Mouse (Mus musculus): ENCODE measurements around the gene Jsrp1. TPM values are rescaled to one million over a fixed set of nuclear protein-coding genes. Genes with fewer than 3 reads are reported as not detected.

Jsrp1 gene
- polyA plus RNA-seq, 1 experiment from 2014 or later: 10.0 TPM

- peak overlapping the region; percentile 37 for H3K9ac ChIP-seq
- H3K4me2 ChIP-seq (replicated peaks): peak overlapping the region; percentile 92
- peaks cover 33% of the 10 kb centered on the region for H3K36me3 ChIP-seq
- peak; percentile 80 for ATAC-seq (ENCODE audit: insufficient number of reproducible peaks, low FRiP score, low TSS enrichment, low read depth)
- under 1% methylated on average over 55 of the region's 58 CpGs for WGBS
- H3K9me3 ChIP-seq (replicated peaks): no peaks in the 10 kb centered on the region
- peak overlapping the region; percentile 86 for H3K27ac ChIP-seq (replicated peaks)
- peak overlapping the region; percentile 47 for H3K4me3 ChIP-seq (replicated peaks)
- H3K27me3 ChIP-seq: peaks cover 26% of the 10 kb centered on the region
- peaks cover 44% of the 10 kb centered on the region for H3K4me1 ChIP-seq
These were observed 6.2 kb downstream of the Jsrp1 start for GRCm38 (mm10) chr10:80807057-80807627.

DNA sequence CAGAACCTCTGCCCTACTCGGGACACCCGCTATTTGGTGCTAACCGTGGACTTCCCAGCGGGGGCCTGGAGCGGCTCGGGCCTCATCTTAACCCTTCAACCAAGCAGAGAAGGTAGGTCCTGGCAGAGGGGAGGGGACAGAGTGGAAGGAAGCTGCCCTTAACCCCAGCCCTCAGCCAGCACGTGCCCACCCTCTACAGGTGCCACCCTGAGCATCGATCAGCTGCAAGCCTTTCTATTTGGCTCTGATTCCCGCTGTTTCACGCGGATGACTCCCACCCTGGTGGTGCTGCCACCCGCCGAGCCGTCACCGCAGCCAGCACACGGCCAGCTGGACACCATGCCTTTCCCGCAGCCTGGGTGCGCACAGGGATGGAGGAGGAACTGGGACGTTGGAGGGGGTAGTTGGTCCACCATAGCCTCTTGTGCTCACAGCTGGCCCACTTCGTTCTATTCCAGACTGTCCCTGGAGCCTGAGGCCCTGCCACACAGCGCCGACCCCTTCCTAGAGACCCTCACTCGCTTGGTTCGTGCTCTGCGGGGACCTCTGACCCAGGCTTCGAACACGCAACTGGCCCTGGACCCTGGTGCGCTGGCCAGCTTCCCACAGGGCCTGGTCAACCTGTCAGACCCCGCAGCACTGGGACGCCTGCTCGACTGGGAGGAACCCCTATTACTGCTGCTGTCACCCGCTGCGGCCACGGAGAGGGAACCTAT lies 6.8 kb downstream of the Jsrp1 start:
- H3K9me3 ChIP-seq (replicated peaks): no peaks in the 10 kb centered on the region
- no peak for ATAC-seq (ENCODE audit: insufficient number of reproducible peaks, low FRiP score, low TSS enrichment, low read depth)
- H3K27me3 ChIP-seq: peaks cover 26% of the 10 kb centered on the region
- peaks cover 39% of the 10 kb centered on the region for H3K36me3 ChIP-seq
- WGBS: 40% methylated on average over 34 of the region's 34 CpGs
- H3K9ac ChIP-seq: peak overlapping the region; percentile 37
- H3K27ac ChIP-seq (replicated peaks): peak overlapping the region; percentile 86
- peaks cover 44% of the 10 kb centered on the region for H3K4me1 ChIP-seq
- H3K4me2 ChIP-seq (replicated peaks): peak overlapping the region; percentile 92
- peak overlapping the region; percentile 47 for H3K4me3 ChIP-seq (replicated peaks)

GRCm38 (mm10) chr10:80805925-80806324 lies 7.4 kb downstream of the Jsrp1 start:
- peaks cover 44% of the 10 kb centered on the region for H3K4me1 ChIP-seq
- H3K27ac ChIP-seq (replicated peaks): no peak overlapping the region
- no peaks in the 10 kb centered on the region for H3K9me3 ChIP-seq (replicated peaks)
- peaks cover 26% of the 10 kb centered on the region for H3K27me3 ChIP-seq
- no peak overlapping the region for H3K4me2 ChIP-seq (replicated peaks)
- H3K9ac ChIP-seq: no peak overlapping the region
- H3K4me3 ChIP-seq (replicated peaks): no peak overlapping the region
- H3K36me3 ChIP-seq: peaks cover 45% of the 10 kb centered on the region
- 18% methylated on average over 3 of the region's 3 CpGs for WGBS
- peak; percentile 3; the same call in 1 of the 2 replicates for ATAC-seq (ENCODE audit: insufficient number of reproducible peaks, low FRiP score, low TSS enrichment, low read depth)

- peaks cover 45% of the 10 kb centered on the region for H3K36me3 ChIP-seq
- H3K4me2 ChIP-seq (replicated peaks): no peak overlapping the region
- H3K27me3 ChIP-seq: peaks cover 21% of the 10 kb centered on the region
- no peak overlapping the region for H3K27ac ChIP-seq (replicated peaks)
- no peak for ATAC-seq (ENCODE audit: insufficient number of reproducible peaks, low FRiP score, low TSS enrichment, low read depth)
- H3K9ac ChIP-seq: no peak overlapping the region
- peaks cover 47% of the 10 kb centered on the region for H3K4me1 ChIP-seq
- 73% methylated on average over 5 of the region's 5 CpGs for WGBS
- no peak overlapping the region for H3K4me3 ChIP-seq (replicated peaks)
- no peaks in the 10 kb centered on the region for H3K9me3 ChIP-seq (replicated peaks)
These were observed 8.0 kb downstream of the Jsrp1 start for GRCm38 (mm10) chr10:80805322-80805721.

DNA sequence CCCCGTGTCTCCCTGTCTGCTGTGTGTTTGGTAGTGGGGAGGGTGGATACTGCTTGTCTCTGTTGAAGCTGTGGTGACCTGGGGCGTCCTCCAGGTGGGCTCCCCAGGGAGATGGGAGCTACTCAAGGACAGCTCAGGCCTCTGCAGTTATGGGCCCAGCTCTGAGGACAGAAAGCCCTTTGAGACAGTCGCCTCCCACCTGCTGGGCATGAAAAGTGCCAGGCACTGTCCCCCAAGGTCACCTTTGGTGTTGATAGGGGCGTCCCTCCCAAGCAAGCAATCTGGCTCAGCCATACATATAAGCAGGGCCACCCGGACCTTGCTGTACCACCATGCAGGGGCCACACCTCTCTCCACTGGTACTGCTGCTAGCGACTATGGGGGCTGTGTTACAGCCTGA lies 8.4 kb downstream of the Jsrp1 start, which contains the start of gene Amh:
Gene Amh, plus strand, starts transcription at position 328 of the 400 bp plus-strand sequence.
- WGBS: 68% methylated on average over 6 of the region's 6 CpGs

DNA sequence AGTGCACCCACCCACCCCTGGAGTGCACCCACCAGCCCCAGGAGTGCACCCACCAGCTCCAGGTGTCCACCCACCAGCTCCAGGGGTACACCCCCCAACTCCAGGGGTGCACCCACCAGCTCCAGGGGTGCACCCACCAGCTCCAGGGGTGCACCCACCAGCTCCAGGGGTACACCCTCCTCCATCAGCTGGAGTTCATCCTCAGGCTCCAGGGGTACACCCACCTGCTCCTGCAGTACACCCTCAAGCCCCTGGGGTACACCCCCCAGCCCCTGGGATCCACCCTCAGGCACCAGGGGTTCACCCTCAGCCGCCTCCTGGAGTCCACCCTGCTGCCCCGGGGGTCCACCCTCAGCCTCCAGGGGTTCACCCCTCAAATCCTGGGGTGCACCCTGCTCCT lies 9.0 kb downstream of the Jsrp1 start:
- WGBS: 100% methylated on average over 2 of the region's 2 CpGs
- peaks cover 51% of the 10 kb centered on the region for H3K4me1 ChIP-seq

More for the DNA sequence above, 8.4 kb downstream of the Jsrp1 start, which contains the start of gene Amh:
- ATAC-seq (ENCODE audit: insufficient number of reproducible peaks, low FRiP score, low TSS enrichment, low read depth): no peak
- Histone ChIP-seq H3K27me3 (peaks cover 18% of the 10 kb centered on the region), H3K4me2 (replicated peaks) (no peak within 1 kb of the TSS), H3K27ac (replicated peaks) (no peak within 1 kb of the TSS), H3K4me1 (peaks cover 47% of the 10 kb centered on the region), H3K36me3 (peaks cover 45% of the 10 kb centered on the region), H3K9ac (no peak within 1 kb of the TSS), H3K9me3 (replicated peaks) (no peaks in the 10 kb centered on the region), H3K4me3 (replicated peaks) (no peak within 1 kb of the TSS)

DNA sequence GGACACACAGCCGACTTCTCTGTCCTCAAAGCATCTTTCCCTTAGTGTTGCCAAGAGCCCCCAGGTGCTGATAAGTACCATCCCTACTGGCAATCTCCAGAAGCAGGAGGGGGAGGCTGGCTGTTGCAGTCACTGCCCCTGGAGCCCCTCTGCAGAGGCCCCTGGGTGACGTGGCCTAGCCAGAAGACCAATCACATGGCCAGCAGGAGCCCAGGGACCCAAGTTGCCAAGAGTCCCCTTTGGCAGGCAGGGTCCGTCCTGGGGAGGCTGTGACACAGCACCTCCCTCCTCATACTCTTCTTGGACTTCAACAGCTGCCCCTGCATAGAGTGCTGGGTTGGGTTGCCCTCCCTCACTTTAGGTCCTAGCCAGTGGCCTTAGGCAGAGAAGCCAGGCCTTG lies 10.3 kb downstream of the Jsrp1 start:
- H3K36me3 ChIP-seq: peaks cover 45% of the 10 kb centered on the region
- H3K4me3 ChIP-seq (replicated peaks): no peak overlapping the region
- no peak overlapping the region for H3K27ac ChIP-seq (replicated peaks)
- no peak overlapping the region for H3K4me2 ChIP-seq (replicated peaks)
- WGBS: 86% methylated on average over 3 of the region's 3 CpGs
- peaks cover under 1% of the 10 kb centered on the region; the same call in 1 of the 2 replicates for H3K27me3 ChIP-seq
- H3K9ac ChIP-seq: no peak overlapping the region
- no peaks in the 10 kb centered on the region for H3K9me3 ChIP-seq (replicated peaks)
- peaks cover 38% of the 10 kb centered on the region for H3K4me1 ChIP-seq
- ATAC-seq (ENCODE audit: insufficient number of reproducible peaks, low FRiP score, low TSS enrichment, low read depth): no peak

More for the DNA sequence above, 9.0 kb downstream of the Jsrp1 start:
- ATAC-seq (ENCODE audit: insufficient number of reproducible peaks, low FRiP score, low TSS enrichment, low read depth): no peak
- H3K4me2 ChIP-seq (replicated peaks): no peak overlapping the region
- H3K9ac ChIP-seq: no peak overlapping the region
- H3K9me3 ChIP-seq (replicated peaks): no peaks in the 10 kb centered on the region
- H3K4me3 ChIP-seq (replicated peaks): no peak overlapping the region
- H3K27me3 ChIP-seq: peaks cover 14% of the 10 kb centered on the region
- H3K36me3 ChIP-seq: peaks cover 45% of the 10 kb centered on the region
- H3K27ac ChIP-seq (replicated peaks): no peak overlapping the region

DNA sequence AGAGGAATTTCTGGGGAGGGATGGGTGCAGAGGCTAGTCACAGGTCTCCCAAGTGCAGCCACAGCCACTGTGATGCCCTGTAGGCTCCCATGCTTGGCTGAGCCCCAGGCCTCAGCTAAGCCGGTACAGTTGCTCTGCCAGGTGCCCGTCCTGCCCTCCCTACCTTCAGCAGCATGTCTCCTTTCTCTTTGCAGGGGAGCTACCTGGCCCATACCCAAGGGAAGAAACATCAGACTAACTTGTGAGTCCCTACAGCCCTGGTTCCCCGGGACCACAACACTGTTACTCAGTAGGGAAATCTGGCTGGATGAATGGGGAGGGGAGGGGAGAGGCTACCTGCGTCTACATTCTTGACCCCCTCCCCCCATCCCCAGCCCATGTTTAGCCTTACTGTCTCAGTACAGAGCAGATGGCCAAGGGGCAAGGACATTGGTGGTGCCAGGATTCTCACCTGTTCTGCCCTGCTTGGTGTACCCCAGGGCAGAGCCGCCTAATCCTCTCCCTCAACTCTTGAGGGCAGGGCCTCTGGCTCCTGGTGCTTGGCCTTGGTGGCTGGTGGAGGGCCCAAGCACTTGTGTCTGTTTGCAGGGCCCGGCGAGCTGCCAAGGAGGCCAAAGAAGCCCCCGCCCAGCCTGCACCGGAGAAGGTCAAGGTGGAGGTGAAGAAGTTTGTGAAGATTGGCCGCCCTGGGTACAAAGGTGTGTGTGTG lies 10.9 kb downstream of the Jsrp1 start:
- Histone ChIP-seq H3K9me3 (replicated peaks) (no peaks in the 10 kb centered on the region), H3K4me3 (replicated peaks) (no peak overlapping the region), H3K4me1 (peaks cover 32% of the 10 kb centered on the region), H3K9ac (no peak overlapping the region), H3K27ac (replicated peaks) (no peak overlapping the region), H3K27me3 (no peaks in the 10 kb centered on the region), H3K36me3 (peaks cover 45% of the 10 kb centered on the region), H3K4me2 (replicated peaks) (no peak overlapping the region)
- 87% methylated on average over 10 of the region's 10 CpGs for WGBS
- ATAC-seq (ENCODE audit: insufficient number of reproducible peaks, low FRiP score, low TSS enrichment, low read depth): no peak

- no peaks in the 10 kb centered on the region for H3K27me3 ChIP-seq
- peaks cover 33% of the 10 kb centered on the region for H3K4me1 ChIP-seq
- peak overlapping the region; percentile 99 for H3K27ac ChIP-seq (replicated peaks)
- H3K9ac ChIP-seq: peak overlapping the region; percentile 92
- peak overlapping the region; percentile 69 for H3K4me2 ChIP-seq (replicated peaks)
- 2% methylated on average over 18 of the region's 18 CpGs for WGBS
- H3K36me3 ChIP-seq: peaks cover 56% of the 10 kb centered on the region
- no peaks in the 10 kb centered on the region for H3K9me3 ChIP-seq (replicated peaks)
- no peak for ATAC-seq (ENCODE audit: insufficient number of reproducible peaks, low FRiP score, low TSS enrichment, low read depth)
- peak overlapping the region; percentile 94 for H3K4me3 ChIP-seq (replicated peaks)
These were observed 14.2 kb downstream of the Jsrp1 start for GRCm38 (mm10) chr10:80799070-80799566.

- under 1% methylated on average over 102 of the region's 104 CpGs for WGBS
- Histone ChIP-seq H3K36me3 (peaks cover 56% of the 10 kb centered on the region), H3K9ac (peak within 1 kb of the TSS; percentile 92)
These were observed 14.9 kb downstream of the Jsrp1 start, which contains the start of the genes Sf3a2 and Plekhj1 for GRCm38 (mm10) chr10:80798150-80799006. Gene Sf3a2, plus strand, starts transcription at chr10:80798198. Gene Plekhj1, minus strand, starts transcription at chr10:80798626.

More at GRCm38 (mm10) chr10:80798150-80799006, 14.9 kb downstream of the Jsrp1 start, which contains the start of the genes Sf3a2 and Plekhj1:
- H3K4me1 ChIP-seq: peaks cover 33% of the 10 kb centered on the region
- peak; percentile 92 for ATAC-seq (ENCODE audit: insufficient number of reproducible peaks, low FRiP score, low TSS enrichment, low read depth)
- no peaks in the 10 kb centered on the region for H3K9me3 ChIP-seq (replicated peaks)
- H3K4me3 ChIP-seq (replicated peaks): peak within 1 kb of the TSS; percentile 94
- H3K27ac ChIP-seq (replicated peaks): peak within 1 kb of the TSS; percentile 99
- peak within 1 kb of the TSS; percentile 69 for H3K4me2 ChIP-seq (replicated peaks)
- H3K27me3 ChIP-seq: no peaks in the 10 kb centered on the region
